Mouse (Mus musculus) MEL (cell line): Measurements from ENCODE around the gene Tspoap1. TPM values are rescaled to one million over a fixed set of nuclear protein-coding genes. Genes with fewer than 3 reads are reported as not detected.

Experiments
- DNase-seq: peaks from one replicate; pipeline ENCODE4 v3.0.0; 2011; ENCODE audit warnings: low read depth, low spot score
- H3K27ac ChIP-seq: 2 replicates; pipeline ENCODE4 v1.5.1; 2012; ENCODE audit warnings: low read depth, mild to moderate bottlenecking, control low read depth, low read length, moderate library complexity; ENCODE audit not compliant: control insufficient read depth
- H3K27me3 ChIP-seq, 2 experiments: fragments of 150-350 bp in 1 of 2; sonication (generic) in 1 of 2; 2 replicates each; pipeline ENCODE4 v1.6.1; 2012; ENCODE audit warnings: low read length in 2 of 2, mild to moderate bottlenecking in 2 of 2, improper control_type of control experiment in 1 of 2, moderate library complexity in 1 of 2; ENCODE audit not compliant: insufficient read depth in 2 of 2, control insufficient read depth in 1 of 2
- H3K36me3 ChIP-seq, 2 experiments: 2 replicates each; pipeline ENCODE4 v1.6.1; 2012 to 2014; ENCODE audit warnings: low read length in 2 of 2, improper control_type of control experiment in 1 of 2, inconsistent platforms in 1 of 2, mild to moderate bottlenecking in 1 of 2; ENCODE audit not compliant: insufficient read depth in 2 of 2, control insufficient read depth in 1 of 2
- H3K4me1 ChIP-seq, 2 experiments: fragments of 150-350 bp in 1 of 2; sonication (generic) in 1 of 2; 2 replicates each; pipeline ENCODE4 v1.6.1; 2012; ENCODE audit warnings: low read length in 2 of 2, improper control_type of control experiment in 1 of 2, mild to moderate bottlenecking in 1 of 2; ENCODE audit not compliant: insufficient read depth in 2 of 2, control insufficient read depth in 1 of 2
- H3K4me3 ChIP-seq, 2 experiments: fragments of 150-350 bp in 1 of 2; sonication (generic) in 1 of 2; 2 replicates each; pipeline ENCODE4 v1.5.1; 2012; ENCODE audit warnings: low read depth in 2 of 2, low read length in 2 of 2, mild to moderate bottlenecking in 2 of 2, moderate library complexity in 2 of 2, control low read depth in 1 of 2, improper control_type of control experiment in 1 of 2; ENCODE audit not compliant: control insufficient read depth in 1 of 2, insufficient read depth in 1 of 2
- H3K79me2 ChIP-seq: 2 replicates; pipeline ENCODE4 v1.6.1; 2012; ENCODE audit warnings: mild to moderate bottlenecking, low read length, moderate library complexity; ENCODE audit not compliant: control insufficient read depth, poor library complexity, insufficient read depth
- H3K9ac ChIP-seq: 2 replicates; pipeline ENCODE4 v1.6.1; 2012; ENCODE audit warnings: low read depth, mild to moderate bottlenecking, control low read depth, low read length, moderate library complexity; ENCODE audit not compliant: control insufficient read depth, poor library complexity, severe bottlenecking
- H3K9me3 ChIP-seq: fragments of 150-350 bp; sonication (generic); replicated peaks from 2 replicates; pipeline ENCODE4 v1.6.1; 2012; ENCODE audit warnings: mild to moderate bottlenecking, low read length, improper control_type of control experiment, moderate library complexity; ENCODE audit not compliant: insufficient read depth
- CHD1 ChIP-seq: IDR thresholded peaks from 2 replicates; pipeline ENCODE4 v1.6.1; 2012; ENCODE audit warnings: low read depth, mild to moderate bottlenecking, inconsistent platforms, low read length, improper control_type of control experiment
- CHD2 ChIP-seq: IDR thresholded peaks from 2 replicates; pipeline ENCODE4 v1.6.1; 2011; ENCODE audit warnings: low read length, improper control_type of control experiment
- E2F4 ChIP-seq: IDR thresholded peaks from 2 replicates; pipeline ENCODE4 v1.6.1; 2011; ENCODE audit warnings: low read depth, low read length, improper control_type of control experiment, borderline replicate concordance
- ELF1 ChIP-seq: IDR thresholded peaks from 2 replicates; pipeline ENCODE4 v1.6.1; 2014; ENCODE audit warnings: low read depth, mild to moderate bottlenecking, inconsistent platforms, low read length, improper control_type of control experiment, moderate library complexity
- EP300 ChIP-seq, 2 experiments: IDR thresholded peaks; 2 replicates each; pipeline ENCODE4 v1.6.1; 2011; ENCODE audit warnings: improper control_type of control experiment in 2 of 2, low read length in 2 of 2, low read depth in 1 of 2, mild to moderate bottlenecking in 1 of 2
- ETS1 ChIP-seq: IDR thresholded peaks from 2 replicates; pipeline ENCODE4 v1.6.1; 2012; ENCODE audit warnings: low read depth, mild to moderate bottlenecking, inconsistent platforms, low read length, improper control_type of control experiment, moderate library complexity
- GATA1 ChIP-seq: IDR thresholded peaks from 2 replicates; pipeline ENCODE4 v1.6.1; 2011; ENCODE audit warnings: low read depth, low read length, improper control_type of control experiment
- HCFC1 ChIP-seq: IDR thresholded peaks from 2 replicates; pipeline ENCODE4 v1.6.1; 2012; ENCODE audit warnings: low read depth, mild to moderate bottlenecking, inconsistent platforms, low read length, improper control_type of control experiment, moderate library complexity
- JUND ChIP-seq: IDR thresholded peaks from 2 replicates; pipeline ENCODE4 v1.6.1; 2011; ENCODE audit warnings: low read depth, mild to moderate bottlenecking, improper control_type of control experiment, low read length
- MAFK ChIP-seq: IDR thresholded peaks from 2 replicates; pipeline ENCODE4 v1.6.1; 2011; ENCODE audit warnings: low read depth, mild to moderate bottlenecking, low read length, improper control_type of control experiment, borderline replicate concordance
- MAX ChIP-seq: IDR thresholded peaks from 2 replicates; pipeline ENCODE4 v1.6.1; 2011; ENCODE audit warnings: low read length, improper control_type of control experiment
- MAZ ChIP-seq: IDR thresholded peaks from 2 replicates; pipeline ENCODE4 v1.6.1; 2012; ENCODE audit warnings: low read depth, mild to moderate bottlenecking, inconsistent platforms, low read length, improper control_type of control experiment
- MXI1 ChIP-seq: IDR thresholded peaks from 2 replicates; pipeline ENCODE4 v1.6.1; 2011; ENCODE audit warnings: mild to moderate bottlenecking, low read depth, low read length, improper control_type of control experiment
- MYC ChIP-seq: IDR thresholded peaks from 2 replicates; pipeline ENCODE4 v1.6.1; 2011; ENCODE audit warnings: low read depth, mild to moderate bottlenecking, low read length, improper control_type of control experiment, moderate library complexity
- NELFE ChIP-seq: IDR thresholded peaks from 2 replicates; pipeline ENCODE4 v1.6.1; 2011; ENCODE audit warnings: low read depth, low read length, improper control_type of control experiment
- POLR2AphosphoS2 ChIP-seq: IDR thresholded peaks from 2 replicates; pipeline ENCODE4 v1.6.1; 2011; ENCODE audit warnings: low read length, improper control_type of control experiment
- RAD21 ChIP-seq: IDR thresholded peaks from 2 replicates; pipeline ENCODE4 v1.6.1; 2011; ENCODE audit warnings: mild to moderate bottlenecking, low read depth, low read length, improper control_type of control experiment
- RCOR1 ChIP-seq: IDR thresholded peaks from 2 replicates; pipeline ENCODE4 v1.6.1; 2012; ENCODE audit warnings: low read depth, mild to moderate bottlenecking, inconsistent platforms, low read length, improper control_type of control experiment
- SMC3 ChIP-seq: IDR thresholded peaks from 2 replicates; pipeline ENCODE4 v1.6.1; 2011; ENCODE audit warnings: low read depth, low read length, improper control_type of control experiment
- UBTF ChIP-seq: IDR thresholded peaks from 2 replicates; pipeline ENCODE4 v1.6.1; 2012; ENCODE audit warnings: low read depth, mild to moderate bottlenecking, inconsistent platforms, low read length, improper control_type of control experiment, moderate library complexity, borderline replicate concordance; ENCODE audit not compliant: insufficient read depth
- ZKSCAN1 ChIP-seq: IDR thresholded peaks from 2 replicates; pipeline ENCODE4 v1.6.1; 2012; ENCODE audit warnings: low read depth, mild to moderate bottlenecking, inconsistent platforms, low read length, improper control_type of control experiment, moderate library complexity
- ZNF384 ChIP-seq: IDR thresholded peaks from 2 replicates; pipeline ENCODE4 v1.6.1; 2012; ENCODE audit warnings: low read depth, mild to moderate bottlenecking, inconsistent platforms, low read length, improper control_type of control experiment
- polyA plus RNA-seq, 2 experiments: library from polyadenylated mRNA; stranded (reverse) in 1 of 2; unstranded in 1 of 2; fragments of >175 nt in 1 of 2; fragments of >200 nt in 1 of 2; gene quantifications; 2 replicates each; pipeline versions ENCODE4 v1.2.1 to v1.2.4; 2012; ENCODE audit warnings: low replicate concordance in 2 of 2, low read depth in 1 of 2; ENCODE audit not compliant: insufficient read length in 2 of 2, insufficient read depth in 1 of 2, missing spikeins in 1 of 2
- total RNA-seq: library from RNA; depleted of rRNA; stranded (reverse); fragments of 300-350 nt; gene quantifications from 2 replicates; pipeline ENCODE4 v1.2.3, GENCODE M21; 2012

Tspoap1 gene
- total and polyA plus RNA-seq, 3 experiments: 5.2 to 8.6 TPM; not detected in 1

- H3K79me2 ChIP-seq: no peaks in the 10 kb centered on the region
- peaks cover 0 to 5% of the 10 kb centered on the region in 2 experiments; a peak in 3 of 4 replicates for H3K27me3 ChIP-seq
- no peak for DNase-seq
- no peak overlapping the region for H3K4me3 ChIP-seq
- H3K9me3 ChIP-seq: no peaks in the 10 kb centered on the region
- H3K4me1 ChIP-seq: no peaks in the 10 kb centered on the region
- H3K9ac ChIP-seq: no peak overlapping the region
- no peak for TF ChIP-seq ELF1
- no peak for TF ChIP-seq MXI1
- no peak for TF ChIP-seq JUND
- TF ChIP-seq HCFC1: no peak
- no peak for TF ChIP-seq CHD2
- TF ChIP-seq ETS1: no peak
- TF ChIP-seq CHD1: no peak
- no peak for TF ChIP-seq UBTF
- no peak for TF ChIP-seq ZNF384
- TF ChIP-seq E2F4: no peak
- no peak for TF ChIP-seq SMC3
- no peak for TF ChIP-seq GATA1
- no peak overlapping the region for H3K27ac ChIP-seq
- no peaks in the 10 kb centered on the region for H3K36me3 ChIP-seq
These were observed 57.1 kb downstream of the Tspoap1 start for GRCm38 (mm10) chr11:87817443-87817773.

GRCm38 (mm10) chr11:87821502-87821901 lies 61.2 kb downstream of the Tspoap1 start:
- Histone ChIP-seq H3K79me2 (no peaks in the 10 kb centered on the region), H3K9me3 (no peaks in the 10 kb centered on the region), H3K4me3 (no peak overlapping the region), H3K4me1 (no peaks in the 10 kb centered on the region), H3K27me3 (peaks cover 11 to 17% of the 10 kb centered on the region in 2 experiments), H3K36me3 (no peaks in the 10 kb centered on the region), H3K27ac (no peak overlapping the region), H3K9ac (no peak overlapping the region)
- no peak for DNase-seq
- TF ChIP-seq EP300 (IDR thresholded peaks at IDR 0.05; ENCODE audit: low read depth in 1 of 2, low read length in 2 of 2) (no peak), MYC (no peak), NELFE (no peak), RCOR1 (no peak), MAX (no peak), MXI1 (no peak), ZKSCAN1 (no peak), CHD2 (no peak), SMC3 (no peak), POLR2AphosphoS2 (no peak), MAZ (no peak), MAFK (no peak), RAD21 (no peak)
